Mouse (Mus musculus) limb, embryonic 13.5 days (tissue): ENCODE data around the gene Hnrnpd. TPM values are rescaled to one million over a fixed set of nuclear protein-coding genes. Genes with fewer than 3 reads are reported as not detected.

ENCODE experiments used
- ATAC-seq: fragments of 200-750 bp; cut with Nextera tagmentation; 2 replicates; pipeline ENCODE4 v1.8.0; 2017; ENCODE audit warnings: low read depth, moderate number of reproducible peaks, moderate TSS enrichment; ENCODE audit not compliant: low FRiP score
- H3K27ac ChIP-seq: fragments of 300-500 bp; sonication (generic); 2 replicates; pipeline ENCODE4 v1.5.1; 2015; ENCODE audit warnings: inconsistent platforms, mild to moderate bottlenecking, moderate library complexity
- H3K27me3 ChIP-seq: fragments of 300-500 bp; sonication (generic); 2 replicates; pipeline ENCODE4 v1.6.1; 2015; ENCODE audit warnings: mild to moderate bottlenecking, inconsistent platforms
- H3K36me3 ChIP-seq: fragments of 300-500 bp; sonication (generic); 2 replicates; pipeline ENCODE4 v1.6.1; 2015; ENCODE audit warnings: inconsistent platforms, mild to moderate bottlenecking, moderate library complexity
- H3K4me1 ChIP-seq: fragments of 300-500 bp; sonication (generic); 2 replicates; pipeline ENCODE4 v1.6.1; 2015; ENCODE audit warnings: inconsistent platforms
- H3K4me2 ChIP-seq: fragments of 300-500 bp; sonication (generic); replicated peaks from 2 replicates; pipeline ENCODE4 v1.6.1; 2015; ENCODE audit warnings: inconsistent platforms, mild to moderate bottlenecking, moderate library complexity
- H3K4me3 ChIP-seq: fragments of 300-500 bp; sonication (generic); 2 replicates; pipeline ENCODE4 v1.5.1; 2015; ENCODE audit warnings: moderate library complexity, mild to moderate bottlenecking, inconsistent platforms
- H3K9ac ChIP-seq: fragments of 300-500 bp; sonication (generic); 2 replicates; pipeline ENCODE4 v1.6.1; 2015; ENCODE audit warnings: mild to moderate bottlenecking, inconsistent platforms
- H3K9me3 ChIP-seq: fragments of 300-500 bp; sonication (generic); 2 replicates; pipeline ENCODE4 v1.6.1; 2016; ENCODE audit warnings: inconsistent platforms
- WGBS: fragments of 180-500 bp; shearing (Covaris S2); methylation state at CpG from one replicate; pipeline ENCODE4 v1.1.7; 2015; 5-methylcytosine and 5-hydroxymethylcytosine counted together
- polyA plus RNA-seq: library from polyadenylated mRNA; unstranded; fragments of >200 nt; fragmentation: Nextera tagmentation; extraction: Ambion mirVana; gene quantifications from 2 replicates; pipeline ENCODE4 v1.2.1, GENCODE M21; 2015

Gene Hnrnpd
- polyA plus RNA-seq, 1 experiment from 2014 or later = 213 TPM

DNA sequence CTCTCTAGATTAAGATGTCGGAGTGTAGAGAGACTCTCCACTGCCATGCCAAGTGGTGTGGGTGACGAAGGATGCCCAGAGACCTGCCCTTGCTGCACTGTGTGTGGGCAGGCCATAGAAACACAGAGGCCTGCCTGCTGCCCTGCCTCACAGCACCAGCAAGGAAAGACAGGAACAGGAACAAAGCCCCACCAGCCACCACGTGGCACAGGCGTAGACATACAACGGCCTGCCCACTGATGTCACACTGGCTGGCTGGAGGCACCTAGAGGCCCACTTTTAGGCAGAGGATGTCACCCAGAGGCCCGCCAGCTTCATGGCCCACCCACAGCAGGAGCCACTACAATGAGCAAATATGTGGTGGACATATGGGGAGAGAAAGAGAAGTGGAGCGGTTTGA, 21.3 kb upstream of the Hnrnpd start:
- no peak overlapping the region for H3K4me3 ChIP-seq
- H3K9ac ChIP-seq = no peak overlapping the region; the same call in 1 of the 2 replicates
- no peak for ATAC-seq
- H3K4me1 ChIP-seq = 0 out of 2 replicates have a peak, but pooled peaks cover 3% of the 10 kb centered on the region
- H3K9me3 ChIP-seq = peaks cover 7% of the 10 kb centered on the region; the same call in 1 of the 2 replicates
- H3K27ac ChIP-seq = no peak overlapping the region
- H3K27me3 ChIP-seq = no peaks in the 10 kb centered on the region
- H3K36me3 ChIP-seq = no peaks in the 10 kb centered on the region
- 78% methylated on average over 7 of the region's 7 CpGs for WGBS
- no peak overlapping the region for H3K4me2 ChIP-seq

DNA sequence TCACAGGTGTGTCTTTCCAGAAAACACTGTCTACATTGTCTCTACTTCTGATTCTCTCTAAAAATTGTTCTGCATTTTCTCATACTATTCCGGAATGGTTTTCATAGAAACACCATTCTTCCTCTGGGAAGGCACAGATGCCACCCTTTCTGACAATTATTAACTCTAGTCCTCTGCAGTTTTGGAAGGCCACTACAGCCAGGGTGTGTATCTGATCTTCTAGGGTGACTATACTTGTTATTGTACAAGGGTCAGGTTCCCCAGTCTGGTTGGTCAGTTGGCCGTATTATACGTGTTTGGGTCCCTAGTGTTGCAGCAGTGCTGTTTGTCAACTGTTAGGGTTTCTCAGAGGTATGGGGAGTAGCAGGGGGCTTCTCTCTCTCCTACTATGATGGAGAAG, 15.9 kb upstream of the Hnrnpd start:
- no peaks in the 10 kb centered on the region for H3K27me3 ChIP-seq
- WGBS = 89% methylated on average over 3 of the region's 3 CpGs
- no peaks in the 10 kb centered on the region for H3K4me1 ChIP-seq
- ATAC-seq = no peak
- no peak overlapping the region for H3K27ac ChIP-seq
- H3K9me3 ChIP-seq = peaks cover 7% of the 10 kb centered on the region; the same call in 1 of the 2 replicates
- H3K4me2 ChIP-seq = no peak overlapping the region
- no peak overlapping the region for H3K4me3 ChIP-seq
- no peak overlapping the region for H3K9ac ChIP-seq
- H3K36me3 ChIP-seq = no peaks in the 10 kb centered on the region

DNA sequence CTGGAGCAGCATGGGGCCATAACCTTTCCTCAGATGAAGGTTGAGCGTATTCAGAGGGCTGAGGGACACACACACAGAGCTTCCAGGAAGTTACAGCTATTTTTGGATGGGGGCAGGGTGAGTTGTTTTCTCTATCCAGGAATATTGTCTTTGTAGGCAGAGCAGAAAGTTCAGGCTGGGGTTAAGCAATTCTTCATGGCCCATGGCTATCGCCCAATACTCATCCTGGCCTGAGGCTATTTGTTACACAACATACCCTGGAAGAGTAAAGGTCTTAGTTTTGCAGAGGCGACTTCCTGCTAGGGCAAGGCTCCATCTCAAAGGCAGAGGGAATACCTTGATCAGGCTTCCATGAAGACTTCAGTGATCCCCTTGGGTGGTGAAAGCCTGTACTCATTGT, 15.4 kb upstream of the Hnrnpd start:
- ATAC-seq = no peak
- Histone ChIP-seq H3K4me2 (no peak overlapping the region), H3K4me1 (no peaks in the 10 kb centered on the region), H3K27ac (no peak overlapping the region), H3K27me3 (no peaks in the 10 kb centered on the region), H3K36me3 (no peaks in the 10 kb centered on the region), H3K4me3 (no peak overlapping the region), H3K9ac (no peak overlapping the region), H3K9me3 (peaks cover 7% of the 10 kb centered on the region; the same call in 1 of the 2 replicates)
- WGBS = 86% methylated on average over 3 of the region's 3 CpGs

- no peak overlapping the region for H3K27ac ChIP-seq
- no peak for ATAC-seq
- H3K4me1 ChIP-seq = no peaks in the 10 kb centered on the region
- H3K36me3 ChIP-seq = peaks cover 3% of the 10 kb centered on the region; the same call in 1 of the 2 replicates
- no peaks in the 10 kb centered on the region for H3K27me3 ChIP-seq
- H3K9me3 ChIP-seq = 0 out of 2 replicates have a peak, but pooled peaks cover 4% of the 10 kb centered on the region
- no peak overlapping the region for H3K4me3 ChIP-seq
- H3K9ac ChIP-seq = no peak overlapping the region
- 87% methylated on average over 9 of the region's 9 CpGs for WGBS
- no peak overlapping the region for H3K4me2 ChIP-seq
These were observed 4.8 kb upstream of the Hnrnpd start for GRCm38 (mm10) chr5:99983452-99984061.

GRCm38 (mm10) chr5:99977516-99978301, 1.0 kb downstream of the Hnrnpd start:
- WGBS = under 1% methylated on average over 48 of the region's 50 CpGs
- Histone ChIP-seq H3K4me3 (peak overlapping the region; percentile 88), H3K9ac (peak overlapping the region; percentile 99), H3K4me2 (peak overlapping the region; percentile 85), H3K36me3 (peaks cover 12% of the 10 kb centered on the region), H3K9me3 (0 out of 2 replicates have a peak, but pooled peaks cover 4% of the 10 kb centered on the region), H3K27me3 (no peaks in the 10 kb centered on the region), H3K27ac (peak overlapping the region; percentile 99), H3K4me1 (peaks cover 32% of the 10 kb centered on the region)
- ATAC-seq = peak; percentile 57

GRCm38 (mm10) chr5:99976334-99976955, 2.3 kb downstream of the Hnrnpd start:
- Histone ChIP-seq H3K9ac (peak overlapping the region; percentile 99), H3K27ac (no peak overlapping the region), H3K4me2 (peak overlapping the region; percentile 85), H3K9me3 (0 out of 2 replicates have a peak, but pooled peaks cover 4% of the 10 kb centered on the region), H3K4me1 (peaks cover 33% of the 10 kb centered on the region), H3K27me3 (no peaks in the 10 kb centered on the region), H3K4me3 (peak overlapping the region; percentile 88), H3K36me3 (peaks cover 12% of the 10 kb centered on the region)
- ATAC-seq = no peak
- WGBS = 11% methylated on average over 8 of the region's 8 CpGs

GRCm38 (mm10) chr5:99975776-99976175, 3.0 kb downstream of the Hnrnpd start:
- peaks cover 14% of the 10 kb centered on the region for H3K36me3 ChIP-seq
- no peak overlapping the region for H3K27ac ChIP-seq
- peaks cover 33% of the 10 kb centered on the region for H3K4me1 ChIP-seq
- no peak overlapping the region; the same call in 1 of the 2 replicates for H3K9ac ChIP-seq
- 68% methylated on average over 1 of the region's 1 CpGs for WGBS
- ATAC-seq = no peak
- H3K4me2 ChIP-seq = peak overlapping the region; percentile 85
- peak overlapping the region; percentile 88 for H3K4me3 ChIP-seq
- H3K27me3 ChIP-seq = no peaks in the 10 kb centered on the region
- 0 out of 2 replicates have a peak, but pooled peaks cover 4% of the 10 kb centered on the region for H3K9me3 ChIP-seq

- no peaks in the 10 kb centered on the region for H3K9me3 ChIP-seq
- H3K9ac ChIP-seq = no peak overlapping the region
- WGBS = 62% methylated on average over 4 of the region's 4 CpGs
- H3K4me3 ChIP-seq = 0 out of 2 replicates have a peak overlapping the region, but pooled peaks have one; percentile 9
- peaks cover 17% of the 10 kb centered on the region for H3K36me3 ChIP-seq
- no peaks in the 10 kb centered on the region for H3K27me3 ChIP-seq
- H3K4me2 ChIP-seq = peak overlapping the region; percentile 50
- ATAC-seq = no peak
- no peak overlapping the region for H3K27ac ChIP-seq
- H3K4me1 ChIP-seq = peaks cover 33% of the 10 kb centered on the region
These were observed 3.7 kb downstream of the Hnrnpd start for GRCm38 (mm10) chr5:99975061-99975460.

- no peak overlapping the region for H3K27ac ChIP-seq
These were observed 4.8 kb downstream of the Hnrnpd start for GRCm38 (mm10) chr5:99973941-99974340.

GRCm38 (mm10) chr5:99959960-99960359, 18.8 kb downstream of the Hnrnpd start:
- no peak overlapping the region for H3K4me2 ChIP-seq
- ATAC-seq = no peak
- no peaks in the 10 kb centered on the region for H3K9me3 ChIP-seq
- H3K4me1 ChIP-seq = no peaks in the 10 kb centered on the region
- no peaks in the 10 kb centered on the region for H3K27me3 ChIP-seq
- no peak overlapping the region for H3K27ac ChIP-seq
- 88% methylated on average over 2 of the region's 2 CpGs for WGBS
- no peak overlapping the region for H3K9ac ChIP-seq
- H3K4me3 ChIP-seq = no peak overlapping the region
- peaks cover 59% of the 10 kb centered on the region for H3K36me3 ChIP-seq

More at GRCm38 (mm10) chr5:99973941-99974340, 4.8 kb downstream of the Hnrnpd start:
- H3K36me3 ChIP-seq = peaks cover 21% of the 10 kb centered on the region
- H3K4me3 ChIP-seq = 0 out of 2 replicates have a peak overlapping the region, but pooled peaks have one; percentile 2
- peaks cover 33% of the 10 kb centered on the region for H3K4me1 ChIP-seq
- peak overlapping the region; percentile 50 for H3K4me2 ChIP-seq
- no peak for ATAC-seq
- WGBS = 46% methylated on average over 2 of the region's 2 CpGs
- H3K27me3 ChIP-seq = no peaks in the 10 kb centered on the region
- H3K9me3 ChIP-seq = no peaks in the 10 kb centered on the region
- no peak overlapping the region for H3K9ac ChIP-seq

- peaks cover 55% of the 10 kb centered on the region for H3K36me3 ChIP-seq
- no peak for ATAC-seq
These were observed 19.4 kb downstream of the Hnrnpd start for GRCm38 (mm10) chr5:99959236-99959936.

More at GRCm38 (mm10) chr5:99959236-99959936, 19.4 kb downstream of the Hnrnpd start:
- Histone ChIP-seq H3K27me3 (no peaks in the 10 kb centered on the region), H3K4me1 (no peaks in the 10 kb centered on the region), H3K27ac (no peak overlapping the region), H3K4me3 (no peak overlapping the region), H3K9me3 (no peaks in the 10 kb centered on the region), H3K9ac (no peak overlapping the region), H3K4me2 (no peak overlapping the region)
- WGBS = 85% methylated on average over 2 of the region's 2 CpGs
